Mouse (Mus musculus) hindbrain, embryonic 11.5 days (tissue): ENCODE measurements around the gene Usp7. TPM values are rescaled to one million over a fixed set of nuclear protein-coding genes. Genes with fewer than 3 reads are reported as not detected.

ENCODE experiments used
- ATAC-seq: fragments of 200-750 bp; cut with Nextera tagmentation; 2 replicates; pipeline ENCODE4 v1.8.0; 2017; ENCODE audit warnings: mild to moderate bottlenecking, moderate TSS enrichment, moderate library complexity; ENCODE audit not compliant: low FRiP score
- DNase-seq: peaks from one replicate; pipeline ENCODE4 v3.0.0-alpha.2; 2015; ENCODE audit warnings: low spot score
- H3K27ac ChIP-seq: fragments of 300-500 bp; sonication (generic); 2 replicates; pipeline ENCODE4 v1.5.1; 2014; ENCODE audit warnings: mild to moderate bottlenecking, low read depth, low read length
- H3K27me3 ChIP-seq: fragments of 300-500 bp; sonication (generic); 2 replicates; pipeline ENCODE4 v1.6.1; 2014; ENCODE audit warnings: mild to moderate bottlenecking, low read length, moderate library complexity, mixed read lengths; ENCODE audit not compliant: control insufficient read depth, insufficient read depth
- H3K36me3 ChIP-seq: fragments of 300-500 bp; sonication (generic); 2 replicates; pipeline ENCODE4 v1.6.1; 2014; ENCODE audit warnings: mild to moderate bottlenecking, low read length, moderate library complexity, mixed read lengths; ENCODE audit not compliant: control insufficient read depth, insufficient read depth
- H3K4me1 ChIP-seq: fragments of 300-500 bp; sonication (generic); replicated peaks from 2 replicates; pipeline ENCODE4 v1.6.1; 2014; ENCODE audit warnings: low read length, mixed read lengths; ENCODE audit not compliant: control insufficient read depth, insufficient read depth
- H3K4me2 ChIP-seq: fragments of 300-500 bp; sonication (generic); replicated peaks from 2 replicates; pipeline ENCODE4 v1.6.1; 2014; ENCODE audit warnings: mild to moderate bottlenecking, low read depth, low read length
- H3K4me3 ChIP-seq: fragments of 300-500 bp; sonication (generic); 2 replicates; pipeline ENCODE4 v1.5.1; 2014; ENCODE audit warnings: low read depth, low read length
- H3K9ac ChIP-seq: fragments of 300-500 bp; sonication (generic); 2 replicates; pipeline ENCODE4 v1.6.1; 2014; ENCODE audit warnings: low read depth, low read length
- H3K9me3 ChIP-seq: fragments of 300-500 bp; sonication (generic); 2 replicates; pipeline ENCODE4 v1.6.1; 2016; ENCODE audit warnings: low read length; ENCODE audit not compliant: control insufficient read depth
- WGBS: fragments of 180-500 bp; shearing (Covaris S2); extraction: QIAGEN DNeasy Blood & Tissue Kit; methylation state at CpG from one replicate; pipeline ENCODE4 v1.1.7; 2014; 5-methylcytosine and 5-hydroxymethylcytosine counted together
- polyA plus RNA-seq: library from polyadenylated mRNA; unstranded; fragments of >200 nt; fragmentation: Nextera tagmentation; extraction: Ambion mirVana; gene quantifications from 2 replicates; pipeline ENCODE4 v1.2.1, GENCODE M21; 2014

The Usp7 gene
- polyA plus RNA-seq, 1 experiment from 2014 or later: 51.9 TPM

- Histone ChIP-seq H3K4me1 (no peaks in the 10 kb centered on the region), H3K4me2 (no peak overlapping the region), H3K9me3 (no peaks in the 10 kb centered on the region), H3K27ac (no peak overlapping the region), H3K9ac (no peak overlapping the region), H3K4me3 (no peak overlapping the region), H3K27me3 (no peaks in the 10 kb centered on the region), H3K36me3 (0 out of 2 replicates have a peak, but pooled peaks cover 3% of the 10 kb centered on the region)
- ATAC-seq (no peak), DNase-seq (no peak)
- WGBS: 76% methylated on average over 4 of the region's 4 CpGs
Observed at GRCm38 (mm10) chr16:8685087-8685486, 107.0 kb downstream of the Usp7 start.

- Histone ChIP-seq H3K36me3 (no peaks in the 10 kb centered on the region), H3K9me3 (no peaks in the 10 kb centered on the region), H3K27ac (no peak within 1 kb of the TSS), H3K4me3 (no peak within 1 kb of the TSS), H3K27me3 (no peaks in the 10 kb centered on the region), H3K4me2 (no peak within 1 kb of the TSS), H3K4me1 (no peaks in the 10 kb centered on the region), H3K9ac (no peak within 1 kb of the TSS)
- DNase-seq (no peak), ATAC-seq (no peak)
- 81% methylated on average over 5 of the region's 5 CpGs for WGBS
Observed at GRCm38 (mm10) chr16:8680470-8680869, 111.6 kb downstream of the Usp7 start, which contains the start of gene Gm5767. TSS of gene Gm5767 (plus strand) at chr16:8680770.

GRCm38 (mm10) chr16:8679780-8680179 is 112.3 kb downstream of the Usp7 start:
- Histone ChIP-seq H3K4me1 (no peaks in the 10 kb centered on the region), H3K4me3 (no peak overlapping the region), H3K9ac (no peak overlapping the region), H3K9me3 (no peaks in the 10 kb centered on the region), H3K27me3 (no peaks in the 10 kb centered on the region), H3K4me2 (no peak overlapping the region), H3K36me3 (no peaks in the 10 kb centered on the region), H3K27ac (no peak overlapping the region)
- whole genome bisulfite sequencing: 98% methylated on average over 3 of the region's 3 CpGs
- DNase-seq (no peak), ATAC-seq (no peak)

- H3K4me3 ChIP-seq: no peak overlapping the region
- no peaks in the 10 kb centered on the region for H3K9me3 ChIP-seq
- WGBS: 92% methylated on average over 4 of the region's 4 CpGs
- DNase-seq: no peak
- H3K9ac ChIP-seq: no peak overlapping the region
- no peaks in the 10 kb centered on the region for H3K27me3 ChIP-seq
- H3K4me1 ChIP-seq: no peaks in the 10 kb centered on the region
- no peaks in the 10 kb centered on the region for H3K36me3 ChIP-seq
- no peak overlapping the region for H3K4me2 ChIP-seq
- no peak for ATAC-seq
- no peak overlapping the region for H3K27ac ChIP-seq
Observed at GRCm38 (mm10) chr16:8678676-8679075, 113.4 kb downstream of the Usp7 start.

- WGBS: 57% methylated on average over 5 of the region's 5 CpGs
- ATAC-seq (no peak), DNase-seq (no peak)
- Histone ChIP-seq H3K36me3 (no peaks in the 10 kb centered on the region), H3K27ac (no peak overlapping the region), H3K9me3 (no peaks in the 10 kb centered on the region), H3K4me2 (no peak overlapping the region), H3K9ac (no peak overlapping the region), H3K4me3 (no peak overlapping the region), H3K4me1 (no peaks in the 10 kb centered on the region), H3K27me3 (no peaks in the 10 kb centered on the region; the same call in 1 of the 2 replicates)
Observed at GRCm38 (mm10) chr16:8678035-8678434, 114.1 kb downstream of the Usp7 start.

GRCm38 (mm10) chr16:8676800-8677199 is 115.3 kb downstream of the Usp7 start:
- H3K4me3 ChIP-seq: no peak overlapping the region
- 58% methylated on average over 4 of the region's 4 CpGs for WGBS

GRCm38 (mm10) chr16:8676228-8676627 is 115.9 kb downstream of the Usp7 start:
- DNase-seq (no peak), ATAC-seq (no peak)
- Histone ChIP-seq H3K4me3 (no peak overlapping the region), H3K4me2 (no peak overlapping the region), H3K4me1 (no peaks in the 10 kb centered on the region), H3K27me3 (no peaks in the 10 kb centered on the region; the same call in 1 of the 2 replicates), H3K9ac (no peak overlapping the region), H3K27ac (no peak overlapping the region), H3K9me3 (no peaks in the 10 kb centered on the region), H3K36me3 (no peaks in the 10 kb centered on the region)
- WGBS: 87% methylated on average over 2 of the region's 2 CpGs

More at GRCm38 (mm10) chr16:8676800-8677199, 115.3 kb downstream of the Usp7 start:
- ATAC-seq: no peak
- H3K27ac ChIP-seq: no peak overlapping the region
- H3K4me2 ChIP-seq: no peak overlapping the region
- no peaks in the 10 kb centered on the region for H3K4me1 ChIP-seq
- H3K27me3 ChIP-seq: no peaks in the 10 kb centered on the region; the same call in 1 of the 2 replicates
- peak; percentile 80 for DNase-seq
- no peak overlapping the region for H3K9ac ChIP-seq
- no peaks in the 10 kb centered on the region for H3K9me3 ChIP-seq
- H3K36me3 ChIP-seq: no peaks in the 10 kb centered on the region

GRCm38 (mm10) chr16:8675559-8675958 is 116.5 kb downstream of the Usp7 start:
- ATAC-seq (no peak), DNase-seq (no peak)
- H3K36me3 ChIP-seq: no peaks in the 10 kb centered on the region
- no peaks in the 10 kb centered on the region for H3K9me3 ChIP-seq
- no peaks in the 10 kb centered on the region; the same call in 1 of the 2 replicates for H3K27me3 ChIP-seq
- no peak overlapping the region for H3K4me2 ChIP-seq
- H3K9ac ChIP-seq: no peak overlapping the region
- 86% methylated on average over 8 of the region's 8 CpGs for WGBS
- H3K27ac ChIP-seq: no peak overlapping the region
- H3K4me3 ChIP-seq: no peak overlapping the region
- no peaks in the 10 kb centered on the region for H3K4me1 ChIP-seq

GRCm38 (mm10) chr16:8674165-8674564 is 117.9 kb downstream of the Usp7 start:
- 4% methylated on average over 8 of the region's 8 CpGs for WGBS

More at GRCm38 (mm10) chr16:8674165-8674564, 117.9 kb downstream of the Usp7 start:
- Histone ChIP-seq H3K36me3 (no peaks in the 10 kb centered on the region), H3K27me3 (no peaks in the 10 kb centered on the region; the same call in 1 of the 2 replicates), H3K9ac (no peak overlapping the region), H3K4me2 (no peak overlapping the region), H3K4me1 (peaks cover 5% of the 10 kb centered on the region; the same call in 1 of the 2 replicates), H3K27ac (no peak overlapping the region), H3K4me3 (no peak overlapping the region), H3K9me3 (no peaks in the 10 kb centered on the region)
- no peak for ATAC-seq
- peak; percentile 85 for DNase-seq
